Mouse (Mus musculus) intestine, postnatal 0 days (tissue): Measurements from ENCODE around the gene Vmn2r120. TPM values are rescaled to one million over a fixed set of nuclear protein-coding genes. Genes with fewer than 3 reads are reported as not detected.
"Not testable (repeated sequence)": the region's sequence is repeated elsewhere in the genome, so short reads cannot be mapped to it uniquely, and the experiment has no call there.

Source experiments
- ATAC-seq: fragments of 200-750 bp; cut with Nextera tagmentation; 2 replicates; pipeline ENCODE4 v1.8.0; 2017; ENCODE audit warnings: mild to moderate bottlenecking, moderate TSS enrichment, moderate library complexity
- H3K27ac ChIP-seq: fragments of 300-500 bp; sonication (generic); 2 replicates; pipeline ENCODE4 v1.5.1; 2014; ENCODE audit warnings: mild to moderate bottlenecking, low read depth, low read length, moderate library complexity
- H3K27me3 ChIP-seq: fragments of 300-500 bp; sonication (generic); replicated peaks from 2 replicates; pipeline ENCODE4 v1.6.1; 2014; ENCODE audit warnings: low read length, mixed read lengths; ENCODE audit not compliant: control insufficient read depth, insufficient read depth
- H3K36me3 ChIP-seq: fragments of 300-500 bp; sonication (generic); 2 replicates; pipeline ENCODE4 v1.6.1; 2014; ENCODE audit warnings: mild to moderate bottlenecking, moderate library complexity; ENCODE audit not compliant: control insufficient read depth, insufficient read depth
- H3K4me1 ChIP-seq: fragments of 300-500 bp; sonication (generic); replicated peaks from 2 replicates; pipeline ENCODE4 v1.6.1; 2014; ENCODE audit warnings: antibody characterized with exemption, low read length, mixed read lengths; ENCODE audit not compliant: control insufficient read depth, insufficient read depth
- H3K4me2 ChIP-seq: fragments of 300-500 bp; sonication (generic); replicated peaks from 2 replicates; pipeline ENCODE4 v1.6.1; 2014; ENCODE audit warnings: low read depth, mild to moderate bottlenecking, moderate library complexity
- H3K4me3 ChIP-seq: fragments of 300-500 bp; sonication (generic); 2 replicates; pipeline ENCODE4 v1.5.1; 2014; ENCODE audit warnings: low read depth, low read length
- H3K9ac ChIP-seq: fragments of 300-500 bp; sonication (generic); 2 replicates; pipeline ENCODE4 v1.6.1; 2014; ENCODE audit warnings: mild to moderate bottlenecking, low read depth, low read length
- H3K9me3 ChIP-seq: fragments of 300-500 bp; sonication (generic); 2 replicates; pipeline ENCODE4 v1.6.1; 2016; ENCODE audit warnings: mixed run types; ENCODE audit not compliant: control insufficient read depth
- CTCF ChIP-seq: sonication (generic); IDR thresholded peaks from 2 replicates; pipeline ENCODE4 v1.5.1; 2016; ENCODE audit warnings: low read depth, mild to moderate bottlenecking, control low read depth, antibody characterized with exemption, moderate library complexity
- WGBS: fragments of 180-500 bp; shearing (Covaris S2); extraction: QIAGEN DNeasy Blood & Tissue Kit; methylation state at CpG from one replicate; pipeline ENCODE4 v1.1.7; 2014; 5-methylcytosine and 5-hydroxymethylcytosine counted together
- polyA plus RNA-seq: library from polyadenylated mRNA; unstranded; fragments of >200 nt; fragmentation: Nextera tagmentation; extraction: Ambion mirVana; gene quantifications from 2 replicates; pipeline ENCODE4 v1.2.1, GENCODE M21; 2015

The Vmn2r120 gene
- polyA plus RNA-seq: not detected in 2 replicates

DNA sequence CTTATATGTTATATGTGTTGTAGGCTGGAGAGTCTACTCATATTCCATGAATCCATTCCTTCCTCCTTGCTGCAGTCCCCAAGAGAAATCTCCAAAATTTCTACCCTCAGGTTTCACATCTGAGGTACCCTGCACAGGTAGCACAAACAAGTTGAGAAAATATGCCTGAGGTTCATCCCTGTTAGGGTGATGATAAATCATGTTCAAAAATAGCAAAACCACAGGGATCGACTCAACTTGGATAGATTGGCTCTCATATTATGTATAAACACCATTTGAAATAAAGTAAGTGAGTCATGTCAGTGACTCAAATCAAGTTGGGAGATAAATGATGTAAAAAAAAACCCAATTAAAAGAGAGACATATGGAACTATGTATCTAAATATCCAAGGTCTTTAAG lies at the start of gene Vmn2r120:
TSS of gene Vmn2r120 (minus strand) at position 101 of the 400 bp plus-strand sequence.
- H3K9ac ChIP-seq: no peak within 1 kb of the TSS
- no peaks in the 10 kb centered on the region for H3K27me3 ChIP-seq
- H3K4me2 ChIP-seq: no peak within 1 kb of the TSS
- no peaks in the 10 kb centered on the region for H3K36me3 ChIP-seq
- no peak within 1 kb of the TSS for H3K4me3 ChIP-seq
- TF ChIP-seq CTCF: no peak
- WGBS: 88% methylated on average over 1 of the region's 1 CpGs
- no peaks in the 10 kb centered on the region for H3K9me3 ChIP-seq
- no peak for ATAC-seq
- no peaks in the 10 kb centered on the region for H3K4me1 ChIP-seq
- no peak within 1 kb of the TSS for H3K27ac ChIP-seq

- not testable (repeated sequence) for H3K4me3 ChIP-seq, H3K9ac ChIP-seq, ATAC-seq, H3K9me3 ChIP-seq, H3K4me2 ChIP-seq, H3K27me3 ChIP-seq, H3K4me1 ChIP-seq, H3K27ac ChIP-seq, H3K36me3 ChIP-seq
- 88% methylated on average over 6 of the region's 6 CpGs for WGBS
These were observed 42.0 kb upstream of the Vmn2r120 start for GRCm38 (mm10) chr17:57587273-57587672.

GRCm38 (mm10) chr17:57574075-57574705 lies 28.9 kb upstream of the Vmn2r120 start:
- WGBS: 68% methylated on average over 16 of the region's 16 CpGs
- no peaks in the 10 kb centered on the region for H3K27me3 ChIP-seq
- no peak overlapping the region for H3K4me2 ChIP-seq
- H3K4me1 ChIP-seq: no peaks in the 10 kb centered on the region
- no peak overlapping the region for H3K9ac ChIP-seq
- H3K36me3 ChIP-seq: no peaks in the 10 kb centered on the region
- no peak overlapping the region for H3K27ac ChIP-seq
- H3K4me3 ChIP-seq: no peak overlapping the region
- ATAC-seq: no peak
- no peaks in the 10 kb centered on the region for H3K9me3 ChIP-seq
- no peak for TF ChIP-seq CTCF

Other genes with a start within 250 kb of the Vmn2r120 start
- 2.6 and 3.1 TPM in 2 replicates for gene Adgre1, start 186.8 kb downstream of the Vmn2r120 start, polyA plus RNA-seq
- not detected in 2 replicates for gene Gm21834, start 196.7 kb upstream of the Vmn2r120 start, polyA plus RNA-seq
- gene Cntnap5c, start 224.1 kb upstream of the Vmn2r120 start, polyA plus RNA-seq: not detected in 2 replicates